Mouse (Mus musculus): ENCODE measurements at regions not wholly inside any gene's neighbourhood (a gene's known extent, or its start where the extent isn't known, plus 50 kb on each side); places are given as distances from the start of the nearest gene placed in this dataset.

GRCm38 (mm10) chr10:16742246-16742645 is 980.8 kb upstream of the Cited2 start:
- DNase-seq (ENCODE audit: low spot score) = no peak

- no peak for DNase-seq (ENCODE audit: low spot score)
These were observed 971.5 kb upstream of the Cited2 start for GRCm38 (mm10) chr10:16751546-16751945.

- DNase-seq (ENCODE audit: low spot score) = no peak
These were observed 933.3 kb upstream of the Cited2 start for GRCm38 (mm10) chr10:16789641-16790243.

DNA sequence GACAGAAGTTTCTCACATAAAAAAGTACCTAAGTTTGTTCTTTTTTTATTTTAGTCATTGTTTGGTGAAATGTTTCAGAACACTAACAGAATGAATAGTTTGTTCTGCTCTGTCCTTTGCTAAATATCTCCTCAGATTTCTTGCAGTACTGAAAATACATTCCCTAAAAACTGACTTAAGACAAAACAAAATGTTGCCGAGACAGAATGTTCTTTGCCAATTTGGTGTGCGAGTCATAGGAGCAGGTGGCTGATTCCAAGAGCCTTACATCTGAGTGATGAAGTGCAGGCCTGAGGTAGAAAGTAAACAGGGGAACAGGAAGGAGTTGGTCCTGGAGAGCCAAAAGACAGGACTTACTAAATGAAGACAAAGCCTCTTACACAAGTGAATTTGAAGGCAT is 919.0 kb upstream of the Cited2 start:
- no peak for DNase-seq (ENCODE audit: low spot score)

DNA sequence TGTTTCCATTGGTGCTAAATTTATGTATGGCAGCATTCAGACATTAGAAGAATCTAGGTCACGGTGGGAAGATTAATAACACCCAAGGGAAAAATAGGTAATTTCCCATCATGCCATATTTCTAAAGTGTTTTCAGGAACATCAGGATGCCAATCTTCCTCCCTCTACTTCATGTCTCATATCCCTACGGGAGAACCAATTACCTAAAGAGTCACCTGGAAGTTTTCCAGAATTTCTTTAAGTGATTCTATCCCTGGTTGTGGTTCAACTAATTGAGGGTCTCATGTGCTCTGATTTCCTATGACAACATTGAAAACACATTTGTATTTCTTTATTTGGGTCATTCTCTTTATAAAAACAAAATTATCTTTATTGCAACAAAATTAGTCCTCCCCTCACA is 912.3 kb upstream of the Cited2 start:
- no peak for DNase-seq (ENCODE audit: low spot score)

- no peak for DNase-seq (ENCODE audit: low spot score)
These were observed 909.0 kb upstream of the Cited2 start for GRCm38 (mm10) chr10:16814013-16814412.

DNA sequence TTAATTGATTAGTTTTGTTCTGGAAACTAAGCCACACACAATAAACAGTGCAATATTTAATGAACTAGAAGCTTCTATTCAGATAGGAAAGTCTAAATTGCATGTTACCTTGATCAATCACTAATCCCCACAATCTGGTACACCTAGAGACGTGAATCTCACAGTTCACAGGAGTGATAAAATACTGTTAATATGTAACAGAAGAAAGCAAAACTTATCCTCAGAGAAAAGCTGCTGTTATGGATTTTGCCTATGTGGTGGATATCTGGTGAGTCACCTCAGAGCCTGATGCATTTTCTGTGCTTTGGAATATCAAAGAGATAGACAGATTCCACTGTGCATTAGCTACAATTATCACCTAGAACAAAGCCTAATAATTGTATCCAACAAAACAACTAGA is 861.5 kb upstream of the Cited2 start:
- DNase-seq (ENCODE audit: low spot score) = no peak

DNA sequence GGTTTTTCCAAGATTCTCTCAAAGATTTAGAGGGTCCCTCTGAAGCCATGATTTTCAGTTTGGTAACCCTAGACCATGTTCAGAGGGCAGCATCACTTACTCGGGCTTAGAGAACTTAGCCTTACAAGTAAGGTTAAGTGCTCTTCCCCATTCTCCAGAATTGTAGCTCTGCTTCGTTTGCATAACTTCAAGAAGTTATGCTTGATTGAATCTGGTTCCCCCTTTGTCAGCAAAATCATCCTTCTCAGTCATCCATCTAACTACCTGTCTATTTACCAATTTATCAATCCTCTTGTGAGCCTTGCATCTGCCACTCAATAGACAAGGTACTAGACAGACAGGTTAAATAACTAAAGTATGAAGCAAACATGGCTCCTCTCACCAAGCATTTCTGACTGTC is 856.1 kb upstream of the Cited2 start:
- DNase-seq (ENCODE audit: low spot score) = no peak

- DNase-seq (ENCODE audit: low spot score) = no peak
These were observed 848.9 kb upstream of the Cited2 start for GRCm38 (mm10) chr10:16874131-16874530.

GRCm38 (mm10) chr10:16878197-16878596 is 844.8 kb upstream of the Cited2 start:
- no peak for DNase-seq (ENCODE audit: low spot score)

DNA sequence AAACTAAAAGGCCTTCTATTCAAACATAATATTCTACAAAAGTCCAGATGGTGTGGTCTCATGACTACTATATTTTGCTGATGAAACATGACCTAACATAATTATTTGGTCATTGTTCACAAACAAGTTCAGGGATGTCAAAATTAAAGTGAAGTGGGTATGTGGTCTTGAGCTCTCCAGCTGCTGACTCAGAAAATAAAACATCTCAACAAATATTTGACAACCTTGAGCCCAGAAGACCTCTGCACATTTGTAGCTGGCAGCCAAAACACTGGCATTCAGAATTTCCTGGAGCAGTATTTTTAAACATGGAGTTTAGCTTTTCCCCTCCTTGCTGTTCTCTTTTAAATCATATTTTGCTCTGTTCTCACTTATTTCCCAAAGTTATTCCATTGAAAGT is 829.7 kb upstream of the Cited2 start:
- DNase-seq (ENCODE audit: low spot score) = no peak

- no peak for DNase-seq (ENCODE audit: low spot score)
These were observed 827.7 kb upstream of the Cited2 start for GRCm38 (mm10) chr10:16895332-16895731.

DNA sequence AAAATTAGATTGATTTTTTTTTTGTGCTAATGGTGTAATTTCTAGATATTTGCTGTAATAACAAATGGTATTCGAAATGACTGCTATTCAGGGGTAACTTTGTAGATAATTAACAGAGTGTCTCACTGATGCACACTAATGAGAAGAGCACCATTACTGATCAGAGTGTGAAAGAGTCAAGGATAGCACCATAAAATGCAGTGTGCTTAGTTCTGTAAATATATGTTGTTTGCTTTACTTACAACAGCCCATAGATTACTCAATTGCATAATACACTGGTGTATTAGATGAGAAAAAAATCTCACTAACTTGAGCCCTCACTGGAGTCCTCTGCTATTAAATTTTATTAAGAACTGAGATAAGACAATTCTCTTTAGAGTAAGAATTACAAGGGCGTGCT is 800.1 kb upstream of the Cited2 start:
- DNase-seq (ENCODE audit: low spot score) = no peak

- no peak for DNase-seq (ENCODE audit: low spot score)
These were observed 799.2 kb upstream of the Cited2 start for GRCm38 (mm10) chr10:16923851-16924250.

- DNase-seq (ENCODE audit: low spot score) = no peak
These were observed 785.3 kb upstream of the Cited2 start for GRCm38 (mm10) chr10:16937705-16938104.

DNA sequence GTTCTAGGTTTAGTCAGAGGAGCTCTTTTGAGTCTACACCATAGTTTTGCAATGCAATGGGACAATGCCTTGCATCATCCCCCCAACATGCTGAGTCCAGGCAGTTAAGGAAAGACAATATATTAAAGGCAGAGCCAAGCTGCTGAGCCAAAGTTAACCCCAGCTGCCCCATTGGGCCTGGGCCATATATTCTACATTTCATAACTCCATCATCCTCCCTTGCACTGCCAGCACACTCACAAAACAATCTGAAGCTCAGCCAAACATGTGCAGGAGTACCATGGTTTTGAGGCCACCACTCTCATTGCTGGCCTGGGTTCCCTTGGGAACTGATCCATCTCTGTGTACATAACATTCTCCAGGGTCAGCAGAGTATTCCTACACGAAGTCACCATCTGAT is 771.4 kb upstream of the Cited2 start:
- DNase-seq (ENCODE audit: low spot score) = no peak

DNA sequence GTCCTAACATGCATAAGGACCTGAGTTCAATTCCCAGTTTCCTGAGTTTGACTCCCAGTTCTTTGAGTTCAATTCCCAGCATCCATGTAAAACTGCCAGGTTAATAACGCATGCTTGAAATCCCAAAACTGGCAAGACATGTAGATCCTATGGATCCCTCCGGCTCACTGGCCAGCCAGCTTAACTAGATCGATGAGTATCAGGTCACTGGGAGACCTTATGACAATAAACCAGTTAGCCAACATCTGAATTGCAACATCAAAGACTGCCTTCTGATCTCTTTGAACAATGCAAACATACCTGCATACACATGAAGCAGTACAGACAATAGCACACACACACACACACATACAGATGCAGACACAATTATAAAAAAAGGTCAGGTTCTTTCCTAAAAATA is 762.0 kb upstream of the Cited2 start:
- DNase-seq (ENCODE audit: low spot score) = no peak

GRCm38 (mm10) chr10:16962463-16962862 is 760.6 kb upstream of the Cited2 start:
- no peak for DNase-seq (ENCODE audit: low spot score)

GRCm38 (mm10) chr10:16978770-16979169 is 744.2 kb upstream of the Cited2 start:
- DNase-seq (ENCODE audit: low spot score) = no peak

DNA sequence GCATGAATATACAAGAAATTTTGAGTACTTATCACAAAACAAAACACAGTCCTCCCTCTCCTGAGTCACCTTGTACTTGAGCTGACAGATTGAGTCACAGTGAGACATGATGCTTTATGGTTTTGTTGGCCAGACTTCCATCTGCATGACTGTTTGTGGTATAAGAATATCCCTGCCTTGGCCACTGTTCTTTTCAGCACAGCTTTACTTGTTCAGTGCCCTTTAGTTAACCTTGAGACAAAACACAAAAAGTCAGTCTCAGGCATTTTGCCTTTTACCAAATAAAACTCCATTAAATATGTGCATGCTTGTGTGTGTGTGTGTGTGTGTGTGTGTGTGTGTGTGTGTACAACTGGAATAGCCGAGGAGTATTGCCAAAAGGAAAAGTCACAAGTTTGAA is 732.8 kb upstream of the Cited2 start:
- no peak for DNase-seq (ENCODE audit: low spot score)

DNA sequence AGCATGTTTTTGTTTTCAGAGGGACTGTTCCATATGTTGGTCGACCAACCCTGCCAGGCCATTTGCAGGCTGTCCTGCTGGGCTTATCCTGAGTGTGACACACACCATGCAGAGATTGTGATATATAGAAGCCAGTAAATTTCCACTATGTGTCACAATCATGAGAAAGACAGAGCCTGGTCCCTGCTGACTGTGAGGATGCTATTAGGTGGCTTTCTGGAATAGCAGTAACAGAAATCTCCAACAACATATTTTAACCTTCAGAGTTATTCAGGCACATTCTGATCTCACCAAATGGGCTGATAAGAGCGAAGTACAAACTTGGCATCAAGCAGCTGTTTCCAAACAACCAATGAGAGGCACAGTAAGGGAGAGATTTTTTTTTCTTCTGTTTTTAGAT is 729.2 kb upstream of the Cited2 start:
- no peak for DNase-seq (ENCODE audit: low spot score)

DNA sequence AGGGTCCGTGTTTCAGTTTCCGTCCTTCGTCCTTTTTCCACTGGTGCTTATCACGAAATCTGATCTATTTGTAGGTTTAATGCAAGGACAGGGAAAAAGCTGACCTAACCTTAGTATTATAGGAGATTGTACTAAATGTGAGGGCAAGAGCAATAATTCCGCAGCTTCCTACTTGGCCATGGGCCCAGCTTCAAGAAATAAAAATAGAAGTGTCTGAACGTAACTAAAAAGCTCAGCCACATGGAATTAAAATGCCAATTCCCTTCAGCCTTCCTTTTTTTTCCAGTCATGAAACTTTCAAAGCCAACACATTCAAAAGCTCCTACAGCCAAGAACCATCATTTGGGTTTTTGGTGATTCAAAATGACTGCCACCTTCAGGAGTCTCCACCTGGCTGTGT is 728.5 kb upstream of the Cited2 start:
- DNase-seq (ENCODE audit: low spot score) = no peak

GRCm38 (mm10) chr10:16995010-16995409 is 728.0 kb upstream of the Cited2 start:
- no peak for DNase-seq (ENCODE audit: low spot score)

DNA sequence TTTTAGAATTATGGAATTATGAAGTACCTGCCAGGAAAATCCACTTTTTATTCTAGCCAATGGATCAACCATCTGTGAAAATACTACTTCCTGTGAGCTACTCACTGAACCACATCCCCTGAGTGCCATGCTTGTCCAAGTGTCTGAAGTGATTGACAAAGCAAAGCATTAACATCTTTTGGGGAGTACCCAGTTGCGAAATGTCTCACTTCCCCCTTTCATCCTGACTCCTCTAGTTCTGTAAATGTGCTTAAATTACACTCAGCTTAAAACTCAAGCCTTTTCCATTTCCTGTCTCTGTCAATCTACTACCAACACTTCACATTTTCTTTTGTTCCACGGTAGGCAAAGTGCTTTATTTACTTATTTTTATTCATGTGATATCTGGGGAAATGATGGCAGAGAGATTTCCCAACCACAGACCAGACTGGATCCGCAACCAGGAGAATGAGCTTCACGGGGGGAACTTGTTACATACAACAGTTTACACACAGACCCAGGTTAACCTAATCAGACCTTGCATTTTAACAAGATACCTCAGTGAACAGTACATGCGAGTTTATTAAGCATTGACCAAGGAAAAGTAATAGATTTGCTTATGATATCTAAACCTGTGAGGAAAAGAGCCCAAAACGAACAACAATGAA is 726.1 kb upstream of the Cited2 start:
- DNase-seq (ENCODE audit: low spot score) = no peak

All from testis, postnatal 10 days (tissue).